Mouse (Mus musculus) regulatory T cell (primary cell): ENCODE measurements around the gene Mex3d.

Source experiments
- in situ Hi-C: fragments of 300-600 bp; cut with MboI, MseI; formaldehyde crosslinking; loops from one replicate; pipeline ENCODE4 v1.15.1; 2025; ENCODE audit warnings: high pct_unique_total_duplicates

Gene Mex3d

DNA sequence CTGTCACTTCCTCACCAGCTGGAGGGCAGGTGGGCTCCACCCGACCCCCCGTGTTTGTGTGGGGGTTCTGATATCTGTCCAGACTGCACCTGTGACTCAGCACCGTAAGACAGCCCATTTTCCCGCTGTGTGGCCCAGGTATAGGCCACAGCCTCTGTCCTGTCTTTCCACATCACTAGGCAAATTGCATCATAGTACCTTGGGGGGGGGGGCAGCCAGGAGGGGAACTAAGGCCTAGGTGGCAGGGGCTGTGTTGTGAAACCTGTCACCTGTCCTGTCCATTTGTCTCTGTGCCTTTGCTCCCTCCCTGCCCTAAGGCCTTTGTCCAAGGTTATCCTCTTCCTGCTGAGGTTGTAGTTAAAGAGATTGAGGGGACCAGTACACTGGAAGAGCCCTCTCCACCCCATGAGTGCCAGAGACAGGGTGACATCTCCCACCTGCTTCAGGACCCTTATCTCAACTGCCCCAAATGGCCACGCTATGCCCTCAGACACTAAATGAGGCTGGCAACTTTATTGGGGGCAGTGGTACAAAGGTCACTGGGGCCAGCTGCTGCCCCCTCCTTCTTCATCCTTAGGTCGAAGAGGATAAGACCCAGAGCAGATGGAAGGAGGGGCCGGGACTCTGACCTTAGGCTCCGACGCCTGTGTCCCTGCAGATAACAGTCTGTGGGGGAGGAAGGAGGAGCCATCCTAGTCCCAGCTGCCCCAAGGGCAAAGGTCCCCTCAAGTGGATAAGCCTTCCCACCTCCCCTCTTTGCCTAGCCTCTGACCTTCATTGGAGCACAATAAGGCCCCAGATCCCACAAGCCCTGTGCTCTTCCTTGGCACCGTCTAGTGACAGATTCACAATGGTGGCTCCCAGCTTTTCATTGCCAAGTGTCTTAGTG lies 55.6 kb downstream of the Mex3d start:
- in situ Hi-C loops, result no loop called here

DNA sequence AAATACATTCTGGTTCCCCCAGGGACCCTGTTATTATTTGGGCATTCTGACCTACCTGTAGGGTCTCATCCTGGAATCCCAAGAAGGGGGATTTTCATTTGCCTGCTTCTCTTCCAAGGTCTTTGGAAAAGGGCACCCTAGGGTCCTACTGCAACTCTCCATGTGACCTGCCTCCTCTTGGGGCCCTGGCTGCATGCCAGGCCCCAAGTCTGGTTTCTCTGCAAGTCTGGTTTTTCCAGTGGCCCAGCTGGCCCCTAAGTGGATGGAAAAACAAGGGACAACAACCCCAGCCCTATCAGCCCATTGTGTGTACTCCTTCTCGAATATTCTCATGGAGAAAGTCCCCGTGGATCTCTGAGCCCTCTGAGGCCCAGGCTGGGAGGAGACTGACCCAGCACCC lies 56.6 kb downstream of the Mex3d start:
- in situ Hi-C loops, result no loop called here
